Mouse (Mus musculus) right cerebral cortex, postnatal 10 days (tissue): ENCODE results near the gene Olfr994.

Experiments
- DNase-seq, 2 experiments: peaks; one replicate each; pipeline ENCODE4 v3.0.0; 2021; ENCODE audit warnings: low spot score in 2 of 2

Gene Olfr994

DNA sequence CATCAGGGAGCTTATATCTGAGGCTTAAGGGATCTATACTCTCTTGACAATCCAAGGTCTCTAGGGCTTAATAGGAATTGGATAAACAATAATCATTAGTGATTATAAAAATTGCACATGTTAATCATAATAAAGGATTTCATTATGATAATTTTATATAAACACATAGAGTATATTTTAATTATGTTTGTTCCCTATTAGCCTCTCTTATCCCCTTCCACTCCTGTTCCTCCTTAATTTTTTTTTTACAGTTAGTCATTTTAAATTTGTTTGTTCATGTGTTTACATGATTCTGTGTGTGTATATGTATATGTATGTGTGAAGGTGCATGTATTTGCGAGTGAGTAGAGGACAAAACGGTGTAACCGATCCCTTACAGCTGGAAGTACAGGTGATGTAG is at the start of gene Olfr994:
Gene Olfr994 (minus strand): TSS at position 101 of the 400 bp plus-strand sequence.
- no peak for DNase-seq

GRCm38 (mm10) chr2:85466801-85467325 is 30.6 kb upstream of the Olfr994 start:
- no peak for DNase-seq

GRCm38 (mm10) chr2:85443539-85443938 is 7.3 kb upstream of the Olfr994 start, which contains the start of gene Olfr995:
TSS of gene Olfr995 (minus strand) at chr2:85443639.
- DNase-seq: no peak

DNA sequence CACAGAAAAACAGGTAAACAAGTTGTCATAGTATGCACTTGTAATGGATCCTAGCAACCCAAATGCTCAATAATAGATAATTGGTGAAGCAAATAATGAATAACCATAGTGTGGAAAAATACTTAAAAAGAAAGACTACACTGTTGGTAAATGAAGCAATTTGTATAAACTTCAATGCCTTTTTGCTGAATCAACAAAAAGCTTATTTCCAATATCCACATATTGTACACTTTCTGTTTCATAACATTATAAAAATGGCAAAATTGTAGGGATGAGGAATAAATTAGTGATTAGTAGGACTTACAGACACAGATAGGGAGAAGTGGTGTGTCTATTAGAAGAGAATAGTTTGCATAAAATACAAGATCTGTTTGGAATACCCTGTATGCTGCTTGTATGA is 6.3 kb upstream of the Olfr994 start:
- DNase-seq: no peak

DNA sequence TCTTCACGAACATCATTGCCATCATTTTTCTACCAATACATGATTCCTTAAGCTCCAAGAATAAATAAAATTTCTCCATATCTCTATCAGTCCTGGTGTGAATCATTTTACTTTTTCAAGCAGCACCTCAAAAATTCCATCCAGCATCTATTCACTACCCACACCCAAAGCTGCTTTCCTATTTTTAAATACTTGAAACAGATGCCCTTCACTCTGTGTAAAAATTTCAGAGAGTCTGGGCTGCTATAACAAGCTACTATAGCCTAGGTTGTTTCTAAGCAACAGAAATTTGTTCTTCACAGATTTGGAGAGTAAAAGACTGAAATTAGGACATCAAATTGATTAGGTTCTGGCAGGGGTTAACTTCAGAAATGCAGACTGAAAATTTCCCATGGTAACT is 10.4 kb downstream of the Olfr994 start:
- DNase-seq: peak in 1 of 2 experiments; percentile 22

DNA sequence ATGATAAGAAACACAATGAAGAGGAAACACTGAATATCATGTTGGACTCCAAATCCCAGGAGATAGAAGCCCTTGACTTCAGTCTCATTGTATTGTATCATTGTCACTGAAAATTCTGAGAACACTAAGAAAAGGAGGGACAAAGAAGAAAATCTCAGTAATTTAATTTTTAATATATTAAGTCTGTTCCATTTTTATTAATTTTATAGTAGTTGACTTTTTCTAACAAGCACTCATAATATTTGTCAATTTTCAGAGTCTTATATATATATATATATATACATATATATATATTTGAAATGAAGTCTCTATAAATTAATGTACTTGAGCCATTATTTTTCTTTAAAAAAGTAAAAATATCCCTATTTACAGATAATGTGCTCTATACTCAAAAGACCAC is 21.5 kb downstream of the Olfr994 start, which contains the start of gene Olfr993:
Gene Olfr993 (minus strand): TSS at position 101 of the 400 bp plus-strand sequence.
- DNase-seq: no peak

- no peak for DNase-seq
Measured at GRCm38 (mm10) chr2:85409369-85409768, 26.9 kb downstream of the Olfr994 start, which contains the start of gene Olfr992. TSS of gene Olfr992 (minus strand) at chr2:85409469.
